Mouse (Mus musculus): ENCODE measurements around the gene Gm8978. TPM values are rescaled to one million over a fixed set of nuclear protein-coding genes. Genes with fewer than 3 reads are reported as not detected.
"Not testable (repeated sequence)": the region's sequence is repeated elsewhere in the genome, so short reads cannot be mapped to it uniquely, and the experiment has no call there.

The Gm8978 gene
- total RNA-seq (2021), result not detected
- long read RNA-seq, experiment 1, result 0 reads
- long read RNA-seq, experiment 2, result 0 reads

- H3K4me3 ChIP-seq, result not testable (repeated sequence)
Observed at GRCm38 (mm10) chr19:33625152-33625551, at the start of gene Gm8978. Gm8978 (minus strand) TSS chr19:33625252.

GRCm38 (mm10) chr19:33589626-33590302 lies 35.3 kb downstream of the Gm8978 start:
- intact Hi-C loops (cut with DNase I), result loop anchor here (10.0 kb wide), 1 partner anchor 195 kb away; the partner anchor contains the start of gene Rnls
- H3K4me3 ChIP-seq, result peak overlapping the region; percentile 44
- H3K27ac ChIP-seq, result not testable (repeated sequence)
- peak; percentile 39 to 44 for DNase-seq (ENCODE audit: extremely low spot score in 1 of 2, low spot score in 2 of 2)

More at GRCm38 (mm10) chr19:33625152-33625551, at the start of gene Gm8978:
- H3K27ac ChIP-seq; intact Hi-C loops (cut with DNase I); DNase-seq (ENCODE audit: extremely low spot score in 1 of 2, low spot score in 2 of 2): not testable (repeated sequence)

GRCm38 (mm10) chr19:33568551-33568950 lies 56.5 kb downstream of the Gm8978 start:
- DNase-seq (ENCODE audit: extremely low spot score in 1 of 2, low spot score in 2 of 2); intact Hi-C loops (cut with DNase I); H3K27ac ChIP-seq; H3K4me3 ChIP-seq: not testable (repeated sequence)

Small RNA genes within 50 kb of the gene (microRNA-seq; reads per million reads assigned to microRNA genes)
- gene Gm27440, result 0 reads per million in 2 experiments

Other genes with a start within 250 kb of the Gm8978 start
- gene Rnls, start 233.0 kb downstream of the Gm8978 start, total RNA-seq (2021), result 1 to 10 TPM; 1.3 to 1.6 TPM
- not detected for gene Lipo4, start 107.5 kb downstream of the Gm8978 start, total RNA-seq (2021)
- gene Lipo2, start 126.1 kb upstream of the Gm8978 start, total RNA-seq (2021), result under 1 TPM in 1 of 2 experiments, not detected in 1; 0.19 TPM
- 1 to 10 TPM; 4.4 to 4.6 TPM for gene Lipo3, start 136.7 kb upstream of the Gm8978 start, total RNA-seq (2021)
- not detected for gene Lipo1, start 162.2 kb upstream of the Gm8978 start, total RNA-seq (2021)

All from left cerebral cortex, adult 2 months (tissue).